Comparison of ENCODE assay signal across 15 mouse cellular contexts in the genomic region with DNA sequence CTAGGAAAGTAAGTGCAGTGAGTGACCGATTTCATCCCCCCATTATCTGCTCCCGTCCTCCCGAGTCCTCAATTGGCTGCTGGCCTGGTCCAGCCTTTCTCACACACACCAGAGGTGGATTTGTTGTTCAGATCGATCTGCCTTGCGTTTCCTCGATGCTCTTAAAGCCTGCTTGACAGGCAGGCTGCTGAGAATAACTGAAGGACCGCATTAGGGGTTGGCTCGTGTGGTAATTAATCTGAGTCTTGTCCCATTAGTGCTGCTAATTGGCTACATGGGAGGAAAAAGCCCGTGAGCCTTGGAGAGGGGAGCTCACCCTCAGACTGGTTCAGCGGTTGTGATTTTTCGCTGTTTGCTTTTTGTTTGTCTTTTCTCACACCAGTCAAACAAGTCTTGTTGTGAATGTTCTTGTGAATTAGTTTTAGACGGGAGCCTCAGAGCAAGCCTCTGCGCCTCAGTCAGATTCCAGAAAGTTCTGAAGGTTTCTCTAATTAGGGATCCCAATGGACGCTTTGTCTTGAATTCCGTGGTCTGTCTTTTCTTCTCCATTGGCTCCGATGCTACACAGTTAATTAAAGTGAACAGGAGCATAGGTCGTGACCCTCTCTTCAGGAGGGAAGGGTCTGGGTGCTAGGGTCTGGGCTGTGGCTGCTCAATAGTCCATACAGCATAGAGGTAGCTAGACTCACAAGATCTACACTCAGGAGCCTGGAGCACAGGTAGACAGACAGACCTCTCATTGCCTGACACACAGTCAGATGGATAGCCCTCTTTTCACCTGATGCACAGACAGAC.
A peak's percentile ranks its signal among the peaks of the same experiment; 100 is the strongest.
DNase-seq lines count a peak whose midpoint lies in the region; ATAC-seq lines count a peak whose summit lies in the region.
"Had no signal": no experiment of that assay in that cellular context is flagged by ENCODE, and none has a peak within 500 bp of the region (broad histone marks: within the 10 kb centered on the region; RNA-seq: fewer than 3 reads in every experiment).

No protein-coding gene starts in this region.

- WGBS in midbrain, embryonic 11.5 days: 31% methylated on average over 17 of the region's 17 CpGs
- 20% methylated on average over 17 of the region's 17 CpGs for WGBS in midbrain, embryonic 16.5 days
- WGBS in forebrain, embryonic 12.5 days: 8% methylated on average over 17 of the region's 17 CpGs
- WGBS in hindbrain, embryonic 16.5 days: 31% methylated on average over 17 of the region's 17 CpGs

- no peak overlapping the region for H3K9ac ChIP-seq in midbrain, embryonic 11.5 days (ENCODE audit: low read length)
- no peak overlapping the region for H3K9ac ChIP-seq in midbrain, embryonic 16.5 days (ENCODE audit: low read depth, low read length)
- H3K9ac ChIP-seq in forebrain, embryonic 12.5 days: no peak overlapping the region
- no peak overlapping the region for H3K9ac ChIP-seq in hindbrain, embryonic 16.5 days (ENCODE audit: low read depth, low read length)
- H3K9ac ChIP-seq: heart, embryonic 13.5 days; liver, embryonic 12.5 days had no signal

- ATAC-seq in midbrain, embryonic 11.5 days (ENCODE audit: low FRiP score): peak; percentile 74
- no peak; the same call in 1 of the 2 replicates for ATAC-seq in midbrain, embryonic 16.5 days
- ATAC-seq in forebrain, embryonic 12.5 days (ENCODE audit: low FRiP score): peak; percentile 91
- ATAC-seq in hindbrain, embryonic 16.5 days: peak; percentile 60; the same call in 1 of the 2 replicates
- ATAC-seq: liver, embryonic 12.5 days had no signal

- no peaks in the 10 kb centered on the region for H3K9me3 ChIP-seq in midbrain, embryonic 11.5 days (ENCODE audit: control insufficient read depth, low read length)
- no peaks in the 10 kb centered on the region for H3K9me3 ChIP-seq in midbrain, embryonic 16.5 days (replicated peaks; ENCODE audit: control insufficient read depth, low read length, poor library complexity, severe bottlenecking)
- no peaks in the 10 kb centered on the region for H3K9me3 ChIP-seq in forebrain, embryonic 12.5 days
- H3K9me3 ChIP-seq in hindbrain, embryonic 16.5 days (ENCODE audit: control insufficient read depth, low read length): no peaks in the 10 kb centered on the region
- H3K9me3 ChIP-seq: heart, embryonic 13.5 days; liver, embryonic 12.5 days had no signal

- no peaks in the 10 kb centered on the region for H3K36me3 ChIP-seq in midbrain, embryonic 11.5 days (ENCODE audit: control insufficient read depth, insufficient read depth, low read length)
- no peaks in the 10 kb centered on the region for H3K36me3 ChIP-seq in midbrain, embryonic 16.5 days (ENCODE audit: control insufficient read depth, insufficient read depth, low read length)
- H3K36me3 ChIP-seq in forebrain, embryonic 12.5 days (replicated peaks): no peaks in the 10 kb centered on the region
- no peaks in the 10 kb centered on the region for H3K36me3 ChIP-seq in hindbrain, embryonic 16.5 days (ENCODE audit: control insufficient read depth, insufficient read depth, low read length)
- H3K36me3 ChIP-seq: heart, embryonic 13.5 days; liver, embryonic 12.5 days had no signal

- 0 out of 2 replicates have a peak, but pooled peaks cover 3% of the 10 kb centered on the region for H3K4me1 ChIP-seq in midbrain, embryonic 11.5 days (ENCODE audit: control insufficient read depth, insufficient read depth, low read length)
- peaks cover 3% of the 10 kb centered on the region; the same call in 1 of the 2 replicates for H3K4me1 ChIP-seq in midbrain, embryonic 16.5 days (ENCODE audit: control insufficient read depth, insufficient read depth, low read length)
- peaks cover 18% of the 10 kb centered on the region for H3K4me1 ChIP-seq in forebrain, embryonic 12.5 days
- H3K4me1 ChIP-seq in hindbrain, embryonic 16.5 days (ENCODE audit: control insufficient read depth, insufficient read depth, low read depth, low read length): peaks cover 5% of the 10 kb centered on the region; the same call in 1 of the 2 replicates
- H3K4me1 ChIP-seq: heart, embryonic 13.5 days; liver, embryonic 12.5 days had no signal

- no peak for DNase-seq in midbrain, embryonic 11.5 days (ENCODE audit: low spot score, missing footprints)
- peak; percentile 70 for DNase-seq in retina, embryonic 14.5 days (ENCODE audit: low spot score)
- DNase-seq in layer of hippocampus, adult 9-10 months (ENCODE audit: low spot score): no peak
- DNase-seq in adrenal gland, adult 18-20 months (ENCODE audit: low spot score in 2 of 2): no peak
- no peak for DNase-seq in adrenal gland, adult 8-10 months
- DNase-seq: cerebellum, adult 11-12 months; gastrocnemius, postnatal 25 days; kidney, postnatal 14 days; lung, postnatal 14 days; thymus, adult 18-20 months had no signal

- no peak overlapping the region for H3K4me2 ChIP-seq in midbrain, embryonic 11.5 days
- no peak overlapping the region for H3K4me2 ChIP-seq in midbrain, embryonic 16.5 days (ENCODE audit: low read length)
- peak overlapping the region; percentile 24 for H3K4me2 ChIP-seq in forebrain, embryonic 12.5 days
- peak overlapping the region; percentile 29 for H3K4me2 ChIP-seq in hindbrain, embryonic 16.5 days (ENCODE audit: low read length)
- H3K4me2 ChIP-seq: heart, embryonic 13.5 days; liver, embryonic 12.5 days had no signal

- H3K27me3 ChIP-seq in midbrain, embryonic 11.5 days (ENCODE audit: control insufficient read depth, insufficient read depth, low read length): no peaks in the 10 kb centered on the region
- no peaks in the 10 kb centered on the region; the same call in 1 of the 2 replicates for H3K27me3 ChIP-seq in midbrain, embryonic 16.5 days (ENCODE audit: control insufficient read depth, insufficient read depth, low read depth, low read length)
- peaks cover 7% of the 10 kb centered on the region; the same call in 1 of the 2 replicates for H3K27me3 ChIP-seq in forebrain, embryonic 12.5 days
- H3K27me3 ChIP-seq in hindbrain, embryonic 16.5 days (replicated peaks; ENCODE audit: control insufficient read depth, insufficient read depth, low read length): no peaks in the 10 kb centered on the region
- H3K27me3 ChIP-seq: liver, embryonic 12.5 days had no signal

- no peak overlapping the region for H3K4me3 ChIP-seq in midbrain, embryonic 11.5 days (ENCODE audit: low read depth, low read length)
- no peak overlapping the region for H3K4me3 ChIP-seq in midbrain, embryonic 16.5 days (ENCODE audit: low read depth, low read length)
- H3K4me3 ChIP-seq in forebrain, embryonic 12.5 days (replicated peaks): no peak overlapping the region
- H3K4me3 ChIP-seq in hindbrain, embryonic 16.5 days (ENCODE audit: low read length): no peak overlapping the region
- H3K4me3 ChIP-seq: heart, embryonic 13.5 days; liver, embryonic 12.5 days had no signal

- no peak overlapping the region for H3K27ac ChIP-seq in midbrain, embryonic 11.5 days (ENCODE audit: low read depth, low read length)
- no peak overlapping the region for H3K27ac ChIP-seq in midbrain, embryonic 16.5 days (ENCODE audit: low read length)
- 0 out of 2 replicates have a peak overlapping the region, but pooled peaks have one; percentile 46 for H3K27ac ChIP-seq in forebrain, embryonic 12.5 days
- no peak overlapping the region for H3K27ac ChIP-seq in hindbrain, embryonic 16.5 days (ENCODE audit: low read depth, low read length)
- H3K27ac ChIP-seq: heart, embryonic 13.5 days; liver, embryonic 12.5 days had no signal

Comparison
In these comparisons a context has a peak if more than half of its experiments do, and no peak if none do; other contexts are left out.
1. H3K4me2 ChIP-seq: peak in forebrain, embryonic 12.5 days (single experiment) and hindbrain, embryonic 16.5 days (single experiment); none in midbrain, embryonic 11.5 days (single experiment) and midbrain, embryonic 16.5 days (single experiment).